Mouse (Mus musculus) adrenal gland, postnatal 36 days (tissue): Measurements from ENCODE around the gene BC048562. TPM values are rescaled to one million over a fixed set of nuclear protein-coding genes. Genes with fewer than 3 reads are reported as not detected.

ENCODE experiments used
- DNase-seq, 2 experiments: peaks; one replicate each; pipeline ENCODE4 v3.0.0; 2021; ENCODE audit warnings: mixed read lengths in 1 of 2
- total RNA-seq, 2 experiments: library from RNA; stranded (reverse); gene quantifications; 2 replicates each; pipeline ENCODE4 v1.2.3; 2021

BC048562 gene
- total RNA-seq, 2 experiments from 2014 or later: not detected

GRCm38 (mm10) chr9:108451170-108451493 lies 14.8 kb downstream of the BC048562 start:
- no peak for DNase-seq

GRCm38 (mm10) chr9:108451519-108452160 lies 15.4 kb downstream of the BC048562 start:
- DNase-seq: no peak

GRCm38 (mm10) chr9:108452291-108452906 lies 16.1 kb downstream of the BC048562 start:
- DNase-seq: peak; percentile 91 to 93

- no peak for DNase-seq
These were observed 16.6 kb downstream of the BC048562 start for GRCm38 (mm10) chr9:108452911-108453310.

GRCm38 (mm10) chr9:108453458-108453857 lies 17.2 kb downstream of the BC048562 start:
- no peak for DNase-seq

GRCm38 (mm10) chr9:108454429-108454828 lies 18.1 kb downstream of the BC048562 start:
- DNase-seq: no peak

- DNase-seq: no peak
These were observed 19.7 kb downstream of the BC048562 start for GRCm38 (mm10) chr9:108455747-108456571.

GRCm38 (mm10) chr9:108456953-108457352 lies 20.7 kb downstream of the BC048562 start:
- no peak for DNase-seq

GRCm38 (mm10) chr9:108459939-108460318 lies 23.6 kb downstream of the BC048562 start:
- DNase-seq: no peak

GRCm38 (mm10) chr9:108460319-108461178 lies 24.3 kb downstream of the BC048562 start, which contains the start of gene Ccdc71:
Gene Ccdc71 (plus strand): TSS chr9:108460527.
- peak; percentile 86 to 93 for DNase-seq

- DNase-seq: no peak
These were observed 24.9 kb downstream of the BC048562 start, which contains the start of gene Klhdc8b for GRCm38 (mm10) chr9:108461181-108461631. Gene Klhdc8b (minus strand): TSS chr9:108461581.

- no peak for DNase-seq
These were observed 25.4 kb downstream of the BC048562 start for GRCm38 (mm10) chr9:108461675-108462074.

GRCm38 (mm10) chr9:108462192-108462591 lies 25.9 kb downstream of the BC048562 start:
- DNase-seq: no peak

- DNase-seq: peak; percentile 55 to 80
These were observed 27.4 kb downstream of the BC048562 start for GRCm38 (mm10) chr9:108463713-108464112.

GRCm38 (mm10) chr9:108466219-108466618 lies 29.9 kb downstream of the BC048562 start:
- DNase-seq: no peak

GRCm38 (mm10) chr9:108469430-108469829 lies 33.1 kb downstream of the BC048562 start:
- no peak for DNase-seq

- no peak for DNase-seq
These were observed 33.6 kb downstream of the BC048562 start for GRCm38 (mm10) chr9:108469845-108470244.

GRCm38 (mm10) chr9:108474528-108474927 lies 38.2 kb downstream of the BC048562 start:
- no peak for DNase-seq

- peak; percentile 84 to 88 for DNase-seq
These were observed 42.4 kb downstream of the BC048562 start for GRCm38 (mm10) chr9:108478638-108479156.

GRCm38 (mm10) chr9:108479241-108479640 lies 43.0 kb downstream of the BC048562 start:
- DNase-seq: no peak

GRCm38 (mm10) chr9:108479721-108480351 lies 43.6 kb downstream of the BC048562 start, which contains the start of gene Lamb2:
Gene Lamb2 (plus strand): TSS chr9:108479736.
- DNase-seq: peak; percentile 36 to 50
